Mouse (Mus musculus): ENCODE measurements around the gene Tmprss4. TPM values are rescaled to one million over a fixed set of nuclear protein-coding genes. Genes with fewer than 3 reads are reported as not detected.

The Tmprss4 gene
- polyA plus RNA-seq, 1 experiment = 1.2 TPM

DNA sequence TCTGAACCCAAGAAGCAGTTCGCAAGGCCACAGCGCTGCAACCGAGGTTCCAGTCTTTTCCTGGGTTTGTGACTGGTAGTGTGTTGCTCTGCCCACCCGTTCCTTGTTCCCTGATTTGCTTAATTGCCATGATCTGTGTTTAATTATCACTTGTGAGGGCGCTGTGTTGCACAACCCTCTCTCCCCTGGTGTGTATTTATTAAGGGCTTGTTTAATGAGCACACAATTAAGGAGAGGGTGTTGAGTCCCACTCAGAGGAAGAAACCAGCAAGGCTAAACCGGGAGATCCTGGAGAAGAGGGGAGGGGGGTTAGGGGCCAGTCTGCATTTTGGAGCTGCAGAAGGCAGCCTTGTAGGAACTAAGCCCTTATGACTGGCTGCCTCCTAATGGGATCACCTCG is 62.9 kb downstream of the Tmprss4 start:
- Histone ChIP-seq H3K4me1 (ENCODE audit: control insufficient read depth, insufficient read depth, low read length) (no peaks in the 10 kb centered on the region; the same call in 1 of the 2 replicates), H3K27me3 (replicated peaks; ENCODE audit: control insufficient read depth, insufficient read depth, low read length) (peaks cover 4% of the 10 kb centered on the region; the same call in 1 of the 2 replicates), H3K36me3 (ENCODE audit: control insufficient read depth, insufficient read depth, low read length) (no peaks in the 10 kb centered on the region), H3K27ac (ENCODE audit: insufficient read depth, low read depth, low read length) (peak overlapping the region; percentile 86), H3K4me3 (ENCODE audit: insufficient read depth, low read depth, low read length) (no peak overlapping the region; the same call in 1 of the 2 replicates)
- TF ChIP-seq POLR2A (IDR thresholded peaks at IDR 0.05; ENCODE audit: low read depth, low read length) (no peak), CTCF (conservative IDR thresholded peaks at IDR 0.05; ENCODE audit: insufficient read depth, insufficient read length, low read depth, low read length) (no peak)
- peak; percentile 29 for DNase-seq
- 69% methylated on average over 7 of the region's 7 CpGs for WGBS

DNA sequence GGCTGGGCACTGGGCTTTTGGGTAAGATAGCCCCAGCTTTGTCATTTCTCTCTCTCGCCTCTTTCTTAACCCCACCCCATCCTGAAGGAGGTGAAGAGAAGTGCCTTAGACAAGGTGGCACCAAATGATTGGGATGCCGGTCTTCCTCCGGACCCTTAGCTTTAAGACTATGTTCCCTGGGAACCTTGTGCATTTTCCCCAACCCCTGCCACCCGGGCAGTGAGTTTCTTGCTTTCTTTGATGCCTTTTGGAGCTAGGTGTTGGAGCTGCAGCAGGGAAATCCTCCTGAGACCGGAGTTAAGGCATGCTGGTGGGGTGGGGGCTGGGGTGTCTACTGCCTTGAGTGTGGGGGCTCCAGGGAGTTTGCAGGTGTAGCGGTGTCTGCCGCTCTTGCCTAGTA is 64.8 kb downstream of the Tmprss4 start:
- no peak for DNase-seq
- H3K4me3 ChIP-seq (ENCODE audit: insufficient read depth, low read depth, low read length) = peak overlapping the region; percentile 62

DNA sequence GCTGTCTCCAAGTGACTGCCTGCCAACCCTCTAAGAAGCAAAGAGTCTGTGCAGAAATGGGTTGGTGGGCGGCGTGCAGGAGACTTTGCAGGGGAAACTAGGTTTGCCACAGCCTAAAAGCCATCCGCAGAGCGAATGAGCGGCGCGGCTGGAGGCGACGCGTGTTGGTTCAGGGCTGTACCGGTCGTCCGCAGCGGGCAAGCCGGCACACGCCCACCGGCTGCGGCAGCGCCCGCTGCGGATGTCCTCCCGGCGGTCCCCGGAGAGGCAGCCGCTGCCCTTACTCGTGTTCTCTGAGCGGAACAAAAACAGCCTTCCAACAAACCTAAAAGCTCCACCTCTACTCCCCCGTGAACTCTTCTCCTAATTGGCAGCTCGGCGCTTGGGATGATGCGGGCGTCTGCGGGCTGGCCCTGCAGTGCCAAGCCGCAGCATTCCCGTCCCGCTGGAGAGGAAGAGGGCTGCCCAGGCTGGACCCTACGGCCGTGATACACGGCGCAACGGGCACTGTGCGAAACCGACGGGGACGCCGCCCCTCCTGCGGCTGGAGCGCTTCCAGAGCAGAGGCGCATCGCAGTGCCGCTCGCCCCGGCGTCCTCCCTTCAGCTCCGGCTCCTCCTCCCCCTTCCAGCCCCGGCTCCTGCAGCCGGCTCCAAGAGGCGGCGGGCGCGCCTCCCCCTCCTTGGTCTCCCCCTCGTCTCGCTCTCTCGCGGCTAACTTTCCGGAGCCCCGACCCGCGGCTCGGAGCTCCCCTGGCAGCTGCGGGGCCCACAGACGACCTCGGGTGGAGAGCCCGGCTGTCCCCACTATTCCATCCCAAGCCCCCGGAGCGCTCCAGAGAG is 65.5 kb downstream of the Tmprss4 start, which contains the start of gene Scn4b:
Gene Scn4b (plus strand): TSS at position 205 of the 842 bp plus-strand sequence.
- Histone ChIP-seq H3K27ac (ENCODE audit: insufficient read depth, low read depth, low read length) (peak within 1 kb of the TSS; percentile 75), H3K4me3 (ENCODE audit: insufficient read depth, low read depth, low read length) (peak within 1 kb of the TSS; percentile 62), H3K36me3 (ENCODE audit: control insufficient read depth, insufficient read depth, low read length) (no peaks in the 10 kb centered on the region), H3K27me3 (replicated peaks; ENCODE audit: control insufficient read depth, insufficient read depth, low read length) (peaks cover 4% of the 10 kb centered on the region; the same call in 1 of the 2 replicates), H3K4me1 (ENCODE audit: control insufficient read depth, insufficient read depth, low read length) (no peaks in the 10 kb centered on the region; the same call in 1 of the 2 replicates)
- peak; percentile 38 for DNase-seq
- under 1% methylated on average over 74 of the region's 76 CpGs for WGBS
- TF ChIP-seq CTCF (conservative IDR thresholded peaks at IDR 0.05; ENCODE audit: insufficient read depth, insufficient read length, low read depth, low read length) = no peak
- no peak for TF ChIP-seq POLR2A (IDR thresholded peaks at IDR 0.05; ENCODE audit: low read depth, low read length)

More for the DNA sequence above, 64.8 kb downstream of the Tmprss4 start:
- WGBS = 18% methylated on average over 7 of the region's 7 CpGs
- Histone ChIP-seq H3K4me1 (ENCODE audit: control insufficient read depth, insufficient read depth, low read length) (no peaks in the 10 kb centered on the region; the same call in 1 of the 2 replicates), H3K27ac (ENCODE audit: insufficient read depth, low read depth, low read length) (peak overlapping the region; percentile 75), H3K36me3 (ENCODE audit: control insufficient read depth, insufficient read depth, low read length) (no peaks in the 10 kb centered on the region), H3K27me3 (replicated peaks; ENCODE audit: control insufficient read depth, insufficient read depth, low read length) (peaks cover 4% of the 10 kb centered on the region; the same call in 1 of the 2 replicates)
- TF ChIP-seq POLR2A (IDR thresholded peaks at IDR 0.05; ENCODE audit: low read depth, low read length) (no peak), CTCF (conservative IDR thresholded peaks at IDR 0.05; ENCODE audit: insufficient read depth, insufficient read length, low read depth, low read length) (no peak)

DNA sequence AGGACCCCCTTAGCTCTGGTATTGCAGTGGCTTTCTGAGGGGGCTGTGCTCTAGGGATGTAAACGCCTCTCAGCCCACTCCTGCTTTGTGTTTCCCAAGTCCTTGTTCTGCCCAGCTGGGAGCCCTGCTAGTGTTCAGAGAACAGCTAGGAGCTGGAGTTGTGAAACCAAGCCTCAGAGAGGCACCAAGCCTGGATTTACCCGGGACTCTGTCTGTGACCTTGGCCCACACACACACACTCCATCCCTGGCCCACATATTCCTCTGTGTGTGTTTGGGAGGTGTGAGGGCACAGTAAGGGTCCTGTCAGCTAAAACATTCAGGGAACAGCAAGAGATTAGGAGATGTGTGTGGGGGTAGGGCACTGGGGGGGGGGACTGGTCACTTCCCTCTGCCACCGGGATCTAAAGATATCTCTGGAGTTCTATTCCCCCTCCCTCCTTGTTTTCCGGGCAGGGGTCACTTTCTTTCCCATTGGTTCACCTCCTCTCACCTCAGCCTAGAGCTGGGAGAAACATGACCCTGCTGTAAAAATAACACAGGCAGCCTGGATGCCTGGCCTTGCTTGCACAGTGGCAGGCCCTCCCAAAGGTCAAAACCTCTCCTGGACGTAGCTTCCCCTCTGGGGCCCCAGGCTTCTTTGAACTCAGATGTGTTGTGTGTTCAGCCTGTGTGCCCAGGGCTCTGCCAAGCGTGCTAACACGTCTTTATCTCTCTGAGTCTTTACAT is 67.3 kb downstream of the Tmprss4 start:
- H3K36me3 ChIP-seq (ENCODE audit: control insufficient read depth, insufficient read depth, low read length) = no peaks in the 10 kb centered on the region
- TF ChIP-seq POLR2A (IDR thresholded peaks at IDR 0.05; ENCODE audit: low read depth, low read length) = no peak
- 46% methylated on average over 7 of the region's 7 CpGs for WGBS
- peaks cover 4% of the 10 kb centered on the region; the same call in 1 of the 2 replicates for H3K27me3 ChIP-seq (replicated peaks; ENCODE audit: control insufficient read depth, insufficient read depth, low read length)
- H3K4me3 ChIP-seq (ENCODE audit: insufficient read depth, low read depth, low read length) = no peak overlapping the region
- no peaks in the 10 kb centered on the region for H3K4me1 ChIP-seq (ENCODE audit: control insufficient read depth, insufficient read depth, low read length)
- DNase-seq = no peak
- H3K27ac ChIP-seq (ENCODE audit: insufficient read depth, low read depth, low read length) = peak overlapping the region; percentile 22; the same call in 1 of the 2 replicates

DNA sequence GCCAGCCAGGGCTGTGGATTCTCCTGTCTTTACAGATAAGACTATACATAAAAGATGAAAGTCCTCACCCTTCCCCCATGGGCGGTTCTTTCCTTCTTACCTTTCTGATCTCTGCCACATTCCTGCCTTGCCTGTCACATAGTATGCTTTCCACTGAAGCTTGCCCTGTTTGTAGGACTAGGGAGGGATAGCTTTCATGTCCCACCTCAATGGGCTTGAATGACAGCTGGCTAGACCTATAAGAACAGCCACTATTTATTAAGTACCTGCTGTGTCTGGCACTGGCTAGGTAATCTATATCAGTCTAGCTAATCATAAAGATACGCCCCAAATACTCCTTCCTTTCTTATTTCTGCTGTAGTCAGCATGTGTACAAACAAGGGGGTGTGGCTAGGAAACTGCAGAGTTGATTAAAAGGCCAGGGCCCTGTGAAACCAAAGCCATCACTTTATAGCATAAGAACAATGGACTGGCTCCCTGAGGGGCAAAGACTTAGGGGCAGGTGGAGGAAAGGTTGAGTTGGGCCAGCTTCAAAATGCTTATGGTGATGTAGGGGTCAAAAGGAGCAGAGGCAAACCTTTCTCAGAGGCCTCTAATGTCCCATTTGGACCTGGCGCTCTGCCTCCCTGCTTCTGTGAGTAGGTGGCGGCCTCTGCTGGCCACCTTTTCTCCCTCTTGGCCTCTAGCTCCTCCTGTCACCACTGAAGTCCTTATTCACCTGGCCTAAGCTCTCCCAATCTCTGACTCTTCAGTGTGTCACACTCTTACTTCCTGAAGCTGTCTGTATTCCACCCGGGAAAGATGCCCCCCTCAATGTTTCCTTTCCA is 70.2 kb downstream of the Tmprss4 start:
- Histone ChIP-seq H3K36me3 (ENCODE audit: control insufficient read depth, insufficient read depth, low read length) (no peaks in the 10 kb centered on the region), H3K27ac (ENCODE audit: insufficient read depth, low read depth, low read length) (no peak overlapping the region), H3K4me3 (ENCODE audit: insufficient read depth, low read depth, low read length) (no peak overlapping the region), H3K27me3 (replicated peaks; ENCODE audit: control insufficient read depth, insufficient read depth, low read length) (0 out of 2 replicates have a peak, but pooled peaks cover 1% of the 10 kb centered on the region), H3K4me1 (ENCODE audit: control insufficient read depth, insufficient read depth, low read length) (no peaks in the 10 kb centered on the region)
- TF ChIP-seq CTCF (conservative IDR thresholded peaks at IDR 0.05; ENCODE audit: insufficient read depth, insufficient read length, low read depth, low read length) = peak; percentile 80
- no peak for TF ChIP-seq POLR2A (IDR thresholded peaks at IDR 0.05; ENCODE audit: low read depth, low read length)
- 26% methylated on average over 5 of the region's 5 CpGs for WGBS
- peak; percentile 73 for DNase-seq

DNA sequence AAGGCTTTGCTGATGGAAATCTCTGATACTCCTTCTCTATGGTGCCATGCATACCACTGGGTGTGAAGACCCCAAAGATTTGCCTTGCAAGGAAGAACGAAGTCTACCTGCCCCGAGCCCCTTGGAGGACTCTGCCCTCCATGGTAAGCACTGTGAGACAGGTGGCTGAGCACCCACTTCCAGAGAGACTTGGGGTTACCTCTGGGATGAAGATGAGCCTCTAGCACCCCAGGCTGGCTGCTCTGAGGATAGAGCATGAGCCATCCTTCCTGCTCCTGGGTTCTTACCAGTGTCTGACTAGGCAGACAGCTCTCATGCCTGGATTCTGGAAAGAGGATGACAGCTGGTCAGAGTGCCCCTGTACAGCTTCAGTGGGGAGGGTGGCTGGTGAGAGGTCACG is 73.8 kb downstream of the Tmprss4 start:
- Histone ChIP-seq H3K36me3 (ENCODE audit: control insufficient read depth, insufficient read depth, low read length) (no peaks in the 10 kb centered on the region), H3K4me3 (ENCODE audit: insufficient read depth, low read depth, low read length) (no peak overlapping the region), H3K27me3 (replicated peaks; ENCODE audit: control insufficient read depth, insufficient read depth, low read length) (no peaks in the 10 kb centered on the region), H3K27ac (ENCODE audit: insufficient read depth, low read depth, low read length) (no peak overlapping the region), H3K4me1 (ENCODE audit: control insufficient read depth, insufficient read depth, low read length) (no peaks in the 10 kb centered on the region)
- WGBS = 75% methylated on average over 3 of the region's 3 CpGs
- TF ChIP-seq POLR2A (IDR thresholded peaks at IDR 0.05; ENCODE audit: low read depth, low read length) (no peak), CTCF (conservative IDR thresholded peaks at IDR 0.05; ENCODE audit: insufficient read depth, insufficient read length, low read depth, low read length) (no peak)
- no peak for DNase-seq
